Comparison of ENCODE assay signal across 13 mouse cellular contexts in the genomic region with DNA sequence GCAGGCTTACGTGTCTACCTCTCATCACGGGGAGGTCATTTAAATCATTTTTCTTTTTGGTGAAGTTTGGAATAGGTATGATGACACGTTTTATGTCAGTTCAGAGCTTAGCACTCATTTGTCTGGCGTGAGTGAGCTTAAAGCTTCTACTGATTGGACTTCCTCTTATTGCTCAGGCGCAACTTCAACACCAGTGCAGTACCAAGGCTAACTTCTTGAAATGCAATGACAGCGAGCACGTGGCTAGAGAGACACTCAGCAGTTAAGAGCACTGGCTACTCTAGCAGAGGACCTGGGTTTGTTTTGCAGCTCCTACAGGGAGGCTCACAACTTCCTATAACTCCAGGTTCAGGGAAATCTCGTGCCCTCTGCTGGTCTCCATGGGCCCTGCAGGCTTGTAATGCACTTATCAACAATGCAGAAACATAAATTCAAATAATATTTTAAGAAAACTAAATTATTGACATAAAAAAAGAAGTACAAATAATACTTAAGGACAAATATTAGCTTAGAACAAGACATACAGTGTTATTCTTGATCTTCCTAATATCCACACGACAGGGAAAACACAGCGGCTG.
DNase-seq lines count a peak whose midpoint lies in the region; ATAC-seq and TF ChIP-seq lines count a peak whose summit lies in the region.
"Had no signal": no experiment of that assay in that cellular context is flagged by ENCODE, and none has a peak within 500 bp of the region (broad histone marks: within the 10 kb centered on the region; RNA-seq: fewer than 3 reads in every experiment).

No protein-coding gene starts in this region.

- DNase-seq in hindbrain, postnatal 0 days (ENCODE audit: low spot score), result no peak
- no peak for DNase-seq in midbrain, embryonic 14.5 days
- DNase-seq in R1 (ENCODE audit: low read depth, low spot score), result peak; percentile 24
- DNase-seq in naive thymus-derived CD4-positive, alpha-beta T cell, adult 2 months (ENCODE audit: low read depth), result peak; percentile 10
- DNase-seq in gastrocnemius, adult 18-20 months (ENCODE audit: low spot score), result no peak
- DNase-seq: gastrocnemius, postnatal 36 days; kidney, postnatal 10 days; right cerebral cortex, postnatal 14 days had no signal

- ATAC-seq in hindbrain, postnatal 0 days, result no peak
- no peak for ATAC-seq in hindbrain, embryonic 13.5 days (ENCODE audit: low FRiP score)
- no peak for ATAC-seq in midbrain, embryonic 16.5 days
- no peak for ATAC-seq in midbrain, embryonic 14.5 days (ENCODE audit: low FRiP score, low TSS enrichment)
- ATAC-seq in frontal cortex, adult (ENCODE audit: low TSS enrichment), result no peak

- H3K4me1 ChIP-seq in hindbrain, postnatal 0 days (ENCODE audit: insufficient read depth, low read length), result no peaks in the 10 kb centered on the region
- H3K4me1 ChIP-seq in hindbrain, embryonic 13.5 days (replicated peaks), result peaks cover 24% of the 10 kb centered on the region
- H3K4me1 ChIP-seq in midbrain, embryonic 16.5 days (ENCODE audit: control insufficient read depth, insufficient read depth, low read length), result peaks cover 23% of the 10 kb centered on the region
- peaks cover 10% of the 10 kb centered on the region for H3K4me1 ChIP-seq in midbrain, embryonic 14.5 days (ENCODE audit: control insufficient read depth, insufficient read depth, low read length)
- H3K4me1 ChIP-seq: stomach, embryonic 15.5 days had no signal

- H3K36me3 ChIP-seq in hindbrain, postnatal 0 days (ENCODE audit: insufficient read depth, low read length), result peaks cover 3% of the 10 kb centered on the region; the same call in 1 of the 2 replicates
- peaks cover 11% of the 10 kb centered on the region; the same call in 1 of the 2 replicates for H3K36me3 ChIP-seq in hindbrain, embryonic 13.5 days
- H3K36me3 ChIP-seq in midbrain, embryonic 16.5 days (ENCODE audit: control insufficient read depth, insufficient read depth, low read length), result no peaks in the 10 kb centered on the region; the same call in 1 of the 2 replicates
- H3K36me3 ChIP-seq in midbrain, embryonic 14.5 days (ENCODE audit: control insufficient read depth, insufficient read depth, low read length), result peaks cover 17% of the 10 kb centered on the region; the same call in 1 of the 2 replicates
- H3K36me3 ChIP-seq: stomach, embryonic 15.5 days had no signal

- peak; percentile 35; the same call in 1 of the 2 replicates for TF ChIP-seq CTCF in hindbrain, postnatal 0 days (IDR thresholded peaks at IDR 0.05; ENCODE audit: low read depth)

- H3K9me3 ChIP-seq in hindbrain, postnatal 0 days (ENCODE audit: low read length), result no peaks in the 10 kb centered on the region
- H3K9me3 ChIP-seq in hindbrain, embryonic 13.5 days, result no peaks in the 10 kb centered on the region
- H3K9me3 ChIP-seq in midbrain, embryonic 16.5 days (replicated peaks; ENCODE audit: control insufficient read depth, low read length, poor library complexity, severe bottlenecking), result no peaks in the 10 kb centered on the region
- H3K9me3 ChIP-seq in midbrain, embryonic 14.5 days (ENCODE audit: control insufficient read depth, low read length), result no peaks in the 10 kb centered on the region
- H3K9me3 ChIP-seq: stomach, embryonic 15.5 days had no signal

- 88% methylated on average over 10 of the region's 10 CpGs for WGBS in hindbrain, postnatal 0 days
- WGBS in hindbrain, embryonic 13.5 days, result 92% methylated on average over 10 of the region's 10 CpGs
- WGBS in midbrain, embryonic 16.5 days, result 89% methylated on average over 10 of the region's 10 CpGs
- WGBS in midbrain, embryonic 14.5 days, result 86% methylated on average over 10 of the region's 10 CpGs

- H3K9ac ChIP-seq in hindbrain, postnatal 0 days (replicated peaks; ENCODE audit: low read length), result no peak overlapping the region
- H3K9ac ChIP-seq in hindbrain, embryonic 13.5 days, result no peak overlapping the region
- no peak overlapping the region for H3K9ac ChIP-seq in midbrain, embryonic 16.5 days (ENCODE audit: low read depth, low read length)
- H3K9ac ChIP-seq in midbrain, embryonic 14.5 days (replicated peaks; ENCODE audit: low read length), result no peak overlapping the region
- H3K9ac ChIP-seq: stomach, embryonic 15.5 days had no signal

- H3K27ac ChIP-seq in hindbrain, postnatal 0 days, result no peak overlapping the region
- H3K27ac ChIP-seq in hindbrain, embryonic 13.5 days, result no peak overlapping the region
- peak overlapping the region; percentile 40 for H3K27ac ChIP-seq in midbrain, embryonic 16.5 days (ENCODE audit: low read length)
- H3K27ac ChIP-seq in midbrain, embryonic 14.5 days (replicated peaks; ENCODE audit: low read depth, low read length), result no peak overlapping the region; the same call in 1 of the 2 replicates
- H3K27ac ChIP-seq: stomach, embryonic 15.5 days had no signal

- no peak overlapping the region for H3K4me2 ChIP-seq in hindbrain, postnatal 0 days (ENCODE audit: low read depth, low read length)
- no peak overlapping the region for H3K4me2 ChIP-seq in hindbrain, embryonic 13.5 days
- H3K4me2 ChIP-seq in midbrain, embryonic 16.5 days (ENCODE audit: low read length), result no peak overlapping the region
- H3K4me2 ChIP-seq in midbrain, embryonic 14.5 days (ENCODE audit: low read length), result no peak overlapping the region
- H3K4me2 ChIP-seq: stomach, embryonic 15.5 days had no signal

- no peaks in the 10 kb centered on the region for H3K27me3 ChIP-seq in hindbrain, postnatal 0 days (ENCODE audit: insufficient read depth, low read length)
- H3K27me3 ChIP-seq in hindbrain, embryonic 13.5 days, result no peaks in the 10 kb centered on the region
- H3K27me3 ChIP-seq in midbrain, embryonic 16.5 days (ENCODE audit: control insufficient read depth, insufficient read depth, low read depth, low read length), result no peaks in the 10 kb centered on the region
- H3K27me3 ChIP-seq in midbrain, embryonic 14.5 days (ENCODE audit: control insufficient read depth, insufficient read depth, low read length), result no peaks in the 10 kb centered on the region
- H3K27me3 ChIP-seq: stomach, embryonic 15.5 days had no signal

- no peak overlapping the region for H3K4me3 ChIP-seq in hindbrain, postnatal 0 days (ENCODE audit: low read length)
- no peak overlapping the region for H3K4me3 ChIP-seq in hindbrain, embryonic 13.5 days
- H3K4me3 ChIP-seq in midbrain, embryonic 16.5 days (ENCODE audit: low read depth, low read length), result no peak overlapping the region
- H3K4me3 ChIP-seq in midbrain, embryonic 14.5 days (replicated peaks; ENCODE audit: low read depth, low read length), result no peak overlapping the region
- H3K4me3 ChIP-seq: erythroblast, embryonic 14.5 days; stomach, embryonic 15.5 days had no signal

Comparison
In these comparisons a context has a peak if more than half of its experiments do, and no peak if none do; other contexts are left out.
1. DNase-seq: peak in R1 (single experiment) and naive thymus-derived CD4-positive, alpha-beta T cell, adult 2 months (single experiment); none in hindbrain, postnatal 0 days (single experiment), midbrain, embryonic 14.5 days (single experiment) and gastrocnemius, adult 18-20 months (single experiment).